Mouse (Mus musculus): Measurements from ENCODE around the gene Ube2c. TPM values are rescaled to one million over a fixed set of nuclear protein-coding genes. Genes with fewer than 3 reads are reported as not detected.

Ube2c gene
- polyA plus RNA-seq, 1 experiment from 2014 or later: 388 TPM

DNA sequence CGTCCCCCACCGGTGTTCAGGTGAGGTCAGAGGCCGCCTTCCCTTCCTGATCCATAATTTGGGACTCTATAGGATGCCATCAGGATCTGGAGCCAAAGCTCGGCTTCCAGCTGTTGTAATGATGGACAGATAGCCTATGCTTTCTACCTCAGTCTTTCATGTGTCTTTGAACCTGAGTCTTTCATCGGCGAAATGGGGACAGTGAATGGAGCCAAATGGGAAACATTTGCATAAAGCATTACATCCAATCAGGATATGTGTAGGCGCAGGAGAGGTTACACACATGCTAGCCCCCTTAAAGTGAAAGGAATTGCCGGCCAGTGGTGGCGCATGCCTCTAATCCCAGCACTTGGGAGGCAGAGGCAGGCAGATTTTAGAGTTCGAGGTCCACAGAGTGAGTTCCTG lies 53.5 kb downstream of the Ube2c start:
- ATAC-seq (ENCODE audit: insufficient number of reproducible peaks, insufficient read depth, low FRiP score, low read depth): peak; percentile 57
- Histone ChIP-seq H3K36me3 (ENCODE audit: control insufficient read depth, insufficient read depth, low read length) (peaks cover 53% of the 10 kb centered on the region), H3K9ac (ENCODE audit: low read length) (peak overlapping the region; percentile 79), H3K27ac (replicated peaks in 1 of 2; ENCODE audit: control insufficient read depth in 1 of 2, insufficient read depth in 1 of 2, low read depth in 2 of 2, low read length in 2 of 2) (peak overlapping the region; percentile 71 to 75), H3K4me2 (ENCODE audit: low read length) (peak overlapping the region; percentile 67), H3K27me3 (ENCODE audit: control insufficient read depth, insufficient read depth, low read length) (no peaks in the 10 kb centered on the region), H3K9me3 (ENCODE audit: control insufficient read depth, low read length) (no peaks in the 10 kb centered on the region), H3K4me1 (ENCODE audit: control insufficient read depth in 2 of 2, insufficient read depth in 2 of 2, low read length in 2 of 2) (0 out of 4 replicates have a peak, but pooled peaks cover 0 to 4% of the 10 kb centered on the region in 2 experiments), H3K4me3 (ENCODE audit: control insufficient read depth in 1 of 2, insufficient read depth in 1 of 2, low read depth in 1 of 2, low read length in 2 of 2) (peak overlapping the region; percentile 63 to 65)
- 1% methylated on average over 10 of the region's 10 CpGs for WGBS

- H3K27ac ChIP-seq (replicated peaks in 1 of 2; ENCODE audit: control insufficient read depth in 1 of 2, insufficient read depth in 1 of 2, low read depth in 2 of 2, low read length in 2 of 2): no peak overlapping the region
- H3K9me3 ChIP-seq (ENCODE audit: control insufficient read depth, low read length): no peaks in the 10 kb centered on the region
- no peak overlapping the region for H3K9ac ChIP-seq (ENCODE audit: low read length)
- no peak overlapping the region for H3K4me3 ChIP-seq (ENCODE audit: control insufficient read depth in 1 of 2, insufficient read depth in 1 of 2, low read depth in 1 of 2, low read length in 2 of 2)
- WGBS: 96% methylated on average over 4 of the region's 4 CpGs
- H3K27me3 ChIP-seq (ENCODE audit: control insufficient read depth, insufficient read depth, low read length): no peaks in the 10 kb centered on the region
- H3K36me3 ChIP-seq (ENCODE audit: control insufficient read depth, insufficient read depth, low read length): peaks cover 61% of the 10 kb centered on the region
- 0 out of 4 replicates have a peak, but pooled peaks cover 0 to 4% of the 10 kb centered on the region in 2 experiments for H3K4me1 ChIP-seq (ENCODE audit: control insufficient read depth in 2 of 2, insufficient read depth in 2 of 2, low read length in 2 of 2)
- H3K4me2 ChIP-seq (ENCODE audit: low read length): peak overlapping the region; percentile 67; the same call in 1 of the 2 replicates
- ATAC-seq (ENCODE audit: insufficient number of reproducible peaks, insufficient read depth, low FRiP score, low read depth): no peak
Observed at GRCm38 (mm10) chr2:164823969-164824368, 54.3 kb downstream of the Ube2c start.

DNA sequence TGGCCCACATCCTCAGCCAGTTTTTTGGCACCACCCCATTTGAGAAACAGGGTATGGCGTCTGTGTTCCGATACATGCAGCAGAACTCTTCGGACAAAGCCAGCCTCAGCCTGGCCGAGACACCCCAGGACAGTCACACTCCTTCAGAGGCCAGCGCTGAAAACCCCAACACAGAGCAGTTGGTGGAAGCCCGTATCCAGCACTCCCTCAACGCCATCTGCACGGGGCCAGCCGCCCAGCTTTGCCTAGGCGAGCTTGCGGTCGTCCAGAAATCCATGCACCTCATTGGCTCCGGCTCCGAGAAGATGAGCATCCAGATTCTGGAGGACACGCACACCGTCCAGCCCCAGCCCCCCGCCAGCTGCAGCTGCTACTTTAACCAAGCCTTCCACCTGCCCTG lies 55.8 kb downstream of the Ube2c start:
- Histone ChIP-seq H3K4me2 (ENCODE audit: low read length) (no peak overlapping the region), H3K9me3 (ENCODE audit: control insufficient read depth, low read length) (no peaks in the 10 kb centered on the region), H3K9ac (ENCODE audit: low read length) (no peak overlapping the region), H3K27me3 (ENCODE audit: control insufficient read depth, insufficient read depth, low read length) (no peaks in the 10 kb centered on the region), H3K4me1 (ENCODE audit: control insufficient read depth in 2 of 2, insufficient read depth in 2 of 2, low read length in 2 of 2) (peaks cover under 1 to 6% of the 10 kb centered on the region in 2 experiments; a peak in 2 of 4 replicates), H3K36me3 (ENCODE audit: control insufficient read depth, insufficient read depth, low read length) (peaks cover 66% of the 10 kb centered on the region), H3K4me3 (ENCODE audit: control insufficient read depth in 1 of 2, insufficient read depth in 1 of 2, low read depth in 1 of 2, low read length in 2 of 2) (no peak overlapping the region), H3K27ac (replicated peaks in 1 of 2; ENCODE audit: control insufficient read depth in 1 of 2, insufficient read depth in 1 of 2, low read depth in 2 of 2, low read length in 2 of 2) (no peak overlapping the region)
- WGBS: 91% methylated on average over 17 of the region's 17 CpGs
- ATAC-seq (ENCODE audit: insufficient number of reproducible peaks, insufficient read depth, low FRiP score, low read depth): no peak

- no peak overlapping the region for H3K9ac ChIP-seq (ENCODE audit: low read length)
- peaks cover 3 to 22% of the 10 kb centered on the region in 2 experiments; a peak in 3 of 4 replicates for H3K4me1 ChIP-seq (ENCODE audit: control insufficient read depth in 2 of 2, insufficient read depth in 2 of 2, low read length in 2 of 2)
- no peak overlapping the region for H3K4me2 ChIP-seq (ENCODE audit: low read length)
- peaks cover 55% of the 10 kb centered on the region for H3K36me3 ChIP-seq (ENCODE audit: control insufficient read depth, insufficient read depth, low read length)
- H3K9me3 ChIP-seq (ENCODE audit: control insufficient read depth, low read length): no peaks in the 10 kb centered on the region
- 80% methylated on average over 16 of the region's 16 CpGs for WGBS
- H3K27me3 ChIP-seq (ENCODE audit: control insufficient read depth, insufficient read depth, low read length): no peaks in the 10 kb centered on the region
- no peak for ATAC-seq (ENCODE audit: insufficient number of reproducible peaks, insufficient read depth, low FRiP score, low read depth)
- no peak overlapping the region for H3K4me3 ChIP-seq (ENCODE audit: control insufficient read depth in 1 of 2, insufficient read depth in 1 of 2, low read depth in 1 of 2, low read length in 2 of 2)
- no peak overlapping the region for H3K27ac ChIP-seq (replicated peaks in 1 of 2; ENCODE audit: control insufficient read depth in 1 of 2, insufficient read depth in 1 of 2, low read depth in 2 of 2, low read length in 2 of 2)
Observed at GRCm38 (mm10) chr2:164827146-164827850, 57.6 kb downstream of the Ube2c start.

Other genes with a start within 250 kb of the Ube2c start
- gene Wfdc2, start 207.5 kb upstream of the Ube2c start, polyA plus RNA-seq (2014; fragmentation: Nextera tagmentation; extraction: Ambion mirVana): 1.3 and 6.2 TPM in 2 replicates
- not detected in 2 replicates for gene Spint3, start 196.4 kb upstream of the Ube2c start, polyA plus RNA-seq (2014; fragmentation: Nextera tagmentation; extraction: Ambion mirVana)
- 0.35 and 0.43 TPM in 2 replicates for gene Wfdc6a, start 184.5 kb upstream of the Ube2c start, polyA plus RNA-seq (2014; fragmentation: Nextera tagmentation; extraction: Ambion mirVana)
- gene Eppin, start 176.3 kb upstream of the Ube2c start, polyA plus RNA-seq (2014; fragmentation: Nextera tagmentation; extraction: Ambion mirVana): not detected in 2 replicates
- not detected in 2 replicates for gene Wfdc6b, start 156.4 kb upstream of the Ube2c start, polyA plus RNA-seq (2014; fragmentation: Nextera tagmentation; extraction: Ambion mirVana)
- gene Wfdc8, start 156.3 kb upstream of the Ube2c start, polyA plus RNA-seq (2014; fragmentation: Nextera tagmentation; extraction: Ambion mirVana): not detected in 2 replicates
- not detected in 2 replicates for gene Wfdc16, start 131.1 kb upstream of the Ube2c start, polyA plus RNA-seq (2014; fragmentation: Nextera tagmentation; extraction: Ambion mirVana)
- not detected in 2 replicates for gene Wfdc10, start 113.9 kb upstream of the Ube2c start, polyA plus RNA-seq (2014; fragmentation: Nextera tagmentation; extraction: Ambion mirVana)
- not detected in 2 replicates for gene Wfdc9, start 113.3 kb upstream of the Ube2c start, polyA plus RNA-seq (2014; fragmentation: Nextera tagmentation; extraction: Ambion mirVana)
- gene Wfdc11, start 95.8 kb upstream of the Ube2c start, polyA plus RNA-seq (2014; fragmentation: Nextera tagmentation; extraction: Ambion mirVana): not detected in 2 replicates
- 0.19 TPM in 1 of 2 replicates, not detected in the other for gene Wfdc13, start 84.8 kb upstream of the Ube2c start, polyA plus RNA-seq (2014; fragmentation: Nextera tagmentation; extraction: Ambion mirVana)
- gene Spint4, start 71.4 kb upstream of the Ube2c start, polyA plus RNA-seq (2014; fragmentation: Nextera tagmentation; extraction: Ambion mirVana): not detected in 2 replicates
- not detected in 2 replicates for gene Spint5, start 54.6 kb upstream of the Ube2c start, polyA plus RNA-seq (2014; fragmentation: Nextera tagmentation; extraction: Ambion mirVana)
- 0.51 and 0.65 TPM in 2 replicates for gene Wfdc3, start 24.0 kb upstream of the Ube2c start, polyA plus RNA-seq (2014; fragmentation: Nextera tagmentation; extraction: Ambion mirVana)
- gene Dnttip1, start 23.9 kb upstream of the Ube2c start, polyA plus RNA-seq (2014; fragmentation: Nextera tagmentation; extraction: Ambion mirVana): 51.1 and 53.8 TPM in 2 replicates
- gene Tnnc2, start 10.1 kb downstream of the Ube2c start, polyA plus RNA-seq (2014; fragmentation: Nextera tagmentation; extraction: Ambion mirVana): 0.59 and 1.7 TPM in 2 replicates
- gene Snx21, start 15.9 kb downstream of the Ube2c start, polyA plus RNA-seq (2014; fragmentation: Nextera tagmentation; extraction: Ambion mirVana): 37.2 and 38.0 TPM in 2 replicates
- 12.7 and 13.9 TPM in 2 replicates for gene Acot8, start 35.0 kb downstream of the Ube2c start, polyA plus RNA-seq (2014; fragmentation: Nextera tagmentation; extraction: Ambion mirVana)
- gene Zswim3, start 35.2 kb downstream of the Ube2c start, polyA plus RNA-seq (2014; fragmentation: Nextera tagmentation; extraction: Ambion mirVana): 5.4 and 5.9 TPM in 2 replicates
- 8.6 TPM in 2 replicates for gene Zswim1, start 52.8 kb downstream of the Ube2c start, polyA plus RNA-seq (2014; fragmentation: Nextera tagmentation; extraction: Ambion mirVana)
- gene Spata25, start 58.6 kb downstream of the Ube2c start, polyA plus RNA-seq (2014; fragmentation: Nextera tagmentation; extraction: Ambion mirVana): not detected in 2 replicates
- 178 TPM in 2 replicates for gene Ctsa, start 63.0 kb downstream of the Ube2c start, polyA plus RNA-seq (2014; fragmentation: Nextera tagmentation; extraction: Ambion mirVana)
- 54.6 and 55.1 TPM in 2 replicates for gene Neurl2, start 63.6 kb downstream of the Ube2c start, polyA plus RNA-seq (2014; fragmentation: Nextera tagmentation; extraction: Ambion mirVana)
- 9.6 and 10.4 TPM in 2 replicates for gene Pltp, start 87.8 kb downstream of the Ube2c start, polyA plus RNA-seq (2014; fragmentation: Nextera tagmentation; extraction: Ambion mirVana)
- 58.0 and 58.8 TPM in 2 replicates for gene Pcif1, start 109.4 kb downstream of the Ube2c start, polyA plus RNA-seq (2014; fragmentation: Nextera tagmentation; extraction: Ambion mirVana)
- 6.8 and 6.9 TPM in 2 replicates for gene Zfp335, start 141.9 kb downstream of the Ube2c start, polyA plus RNA-seq (2014; fragmentation: Nextera tagmentation; extraction: Ambion mirVana)
- 0.09 TPM in 1 of 2 replicates, not detected in the other for gene Mmp9, start 170.9 kb downstream of the Ube2c start, polyA plus RNA-seq (2014; fragmentation: Nextera tagmentation; extraction: Ambion mirVana)
- 0.62 and 0.71 TPM in 2 replicates for gene Slc12a5, start 190.9 kb downstream of the Ube2c start, polyA plus RNA-seq (2014; fragmentation: Nextera tagmentation; extraction: Ambion mirVana)

All from heart, embryonic 14.5 days (tissue).